Mouse (Mus musculus): ENCODE measurements at regions not wholly inside any gene's neighbourhood (a gene's known extent, or its start where the extent isn't known, plus 50 kb on each side); places are given as distances from the start of the nearest gene placed in this dataset.

DNA sequence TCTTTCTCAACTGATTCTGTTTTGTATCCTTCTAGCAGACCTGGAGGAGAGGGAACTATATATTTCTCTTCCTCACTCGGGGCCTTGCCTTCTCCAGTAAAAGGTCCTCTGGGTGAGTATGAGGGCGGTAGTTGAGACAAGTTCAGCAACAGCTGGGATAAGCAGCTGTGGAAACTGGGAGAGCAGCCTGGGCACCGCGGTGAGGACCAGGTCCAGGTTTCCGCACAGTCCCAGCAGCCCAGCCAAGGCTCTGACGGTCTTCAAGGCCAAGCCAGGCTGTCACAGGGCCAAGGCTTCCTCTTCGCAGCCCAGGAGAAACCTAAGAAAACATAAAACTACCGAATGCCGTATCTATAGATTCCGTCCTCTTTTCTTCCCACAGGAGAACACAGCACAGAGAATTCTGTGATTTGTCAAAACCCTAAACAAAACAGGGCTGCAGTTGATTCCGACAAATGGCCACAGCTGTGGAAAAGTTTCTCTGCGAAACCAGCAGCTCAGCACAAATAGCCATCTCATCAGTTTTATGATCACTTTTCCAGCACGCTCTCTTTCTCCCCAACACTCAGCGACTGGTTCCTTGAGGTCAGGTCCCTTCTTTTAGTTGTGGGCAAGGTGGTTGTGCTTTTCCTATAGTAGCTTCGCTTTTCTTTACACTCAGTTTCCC lies 55.5 kb upstream of the Marcks start:
- TF ChIP-seq GATA1 (IDR thresholded peaks at IDR 0.05; ENCODE audit: borderline replicate concordance, low read length) = no peak
- TF ChIP-seq FLI1 (IDR thresholded peaks at IDR 0.05; ENCODE audit: low read length) = no peak
